Mouse (Mus musculus): ENCODE data around the gene Hist1h1c. TPM values are rescaled to one million over a fixed set of nuclear protein-coding genes. Genes with fewer than 3 reads are reported as not detected.

Hist1h1c gene
- polyA plus RNA-seq, 2 experiments, result 46.8 to 72.5 TPM

DNA sequence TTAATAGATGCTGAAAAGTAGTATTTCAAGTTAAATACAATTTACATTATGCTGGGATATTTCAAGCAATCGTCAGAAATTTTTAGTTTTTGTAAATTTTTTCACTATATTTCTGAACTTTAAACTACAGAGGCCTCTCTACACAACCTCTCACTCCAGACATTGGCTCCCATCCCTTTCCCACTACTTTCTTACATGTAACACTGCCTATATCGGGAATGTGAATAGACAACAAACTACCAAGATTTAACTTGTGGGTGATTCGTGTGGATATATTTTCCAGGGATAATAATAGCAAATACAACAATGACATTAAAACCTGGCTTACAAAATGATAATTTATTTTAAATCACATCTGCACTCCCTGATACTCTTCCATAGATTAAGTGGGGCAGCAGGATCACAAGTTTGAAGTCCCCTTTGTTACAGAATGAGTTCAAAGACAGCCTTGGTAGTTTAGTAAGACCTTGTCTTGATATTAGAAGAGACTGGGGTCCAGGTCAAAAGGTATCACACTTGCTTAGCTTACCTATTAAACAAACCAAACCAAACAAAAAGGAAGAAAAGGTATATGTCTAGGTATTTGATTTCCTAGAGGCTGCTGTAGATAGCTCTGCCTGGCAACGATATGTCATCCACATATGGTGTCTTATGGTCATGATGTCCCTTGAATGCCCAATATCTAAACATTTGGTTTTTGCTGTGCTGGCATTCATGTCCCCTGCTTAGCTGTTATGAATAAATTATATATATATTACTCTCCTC is 14.9 kb downstream of the Hist1h1c start:
- peak overlapping the region; percentile 96 for H3K9ac ChIP-seq (replicated peaks)
- no peaks in the 10 kb centered on the region for H3K9me3 ChIP-seq (ENCODE audit: control insufficient read depth, low read length)
- no peak for ATAC-seq (ENCODE audit: insufficient read depth)
- peak overlapping the region; percentile 61 to 64; a peak in 3 of 4 replicates for H3K4me3 ChIP-seq (ENCODE audit: insufficient read depth in 1 of 2, low read depth in 2 of 2, low read length in 2 of 2)
- peak overlapping the region; percentile 99 for H3K27ac ChIP-seq
- WGBS (ENCODE audit: insufficient replicate concordance), result 46% methylated on average over 4 of the region's 4 CpGs
- no peak for DNase-seq (ENCODE audit: low read depth in 3 of 3, low spot score in 3 of 3)
- H3K27me3 ChIP-seq (ENCODE audit: control insufficient read depth, insufficient read depth, low read length), result no peaks in the 10 kb centered on the region
- H3K4me1 ChIP-seq (replicated peaks; ENCODE audit: control insufficient read depth in 2 of 2, insufficient read depth in 2 of 2, low read length in 1 of 2), result peaks cover 22 to 26% of the 10 kb centered on the region in 2 experiments
- no peaks in the 10 kb centered on the region for H3K36me3 ChIP-seq (replicated peaks; ENCODE audit: control insufficient read depth, insufficient read depth, low read depth)
- TF ChIP-seq EP300 (IDR thresholded peaks at IDR 0.05; ENCODE audit: low read depth) (no peak), CTCF (IDR thresholded peaks at IDR 0.05; ENCODE audit: low read depth) (no peak)
- peak overlapping the region; percentile 78 for H3K4me2 ChIP-seq (ENCODE audit: low read depth)

DNA sequence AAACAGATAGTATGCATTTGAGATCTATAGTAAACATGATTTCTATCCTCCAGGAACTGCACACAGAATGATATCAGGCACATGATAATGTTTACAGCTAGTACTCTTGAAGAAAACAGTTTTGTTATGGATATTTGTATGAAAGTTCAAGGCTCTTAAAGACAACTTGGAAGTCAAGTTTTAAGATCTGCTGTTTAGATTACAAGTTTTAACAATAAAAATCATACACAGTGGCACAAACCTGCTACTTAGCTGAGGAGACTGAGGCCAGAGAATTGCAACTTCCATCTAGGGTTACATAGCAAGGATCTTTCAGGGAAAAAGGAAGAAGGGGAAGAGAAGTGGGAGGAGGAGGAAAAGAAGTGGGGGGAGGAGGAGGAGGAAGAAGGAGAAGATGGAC is 16.4 kb downstream of the Hist1h1c start:
- no peak for ATAC-seq (ENCODE audit: insufficient read depth)

DNA sequence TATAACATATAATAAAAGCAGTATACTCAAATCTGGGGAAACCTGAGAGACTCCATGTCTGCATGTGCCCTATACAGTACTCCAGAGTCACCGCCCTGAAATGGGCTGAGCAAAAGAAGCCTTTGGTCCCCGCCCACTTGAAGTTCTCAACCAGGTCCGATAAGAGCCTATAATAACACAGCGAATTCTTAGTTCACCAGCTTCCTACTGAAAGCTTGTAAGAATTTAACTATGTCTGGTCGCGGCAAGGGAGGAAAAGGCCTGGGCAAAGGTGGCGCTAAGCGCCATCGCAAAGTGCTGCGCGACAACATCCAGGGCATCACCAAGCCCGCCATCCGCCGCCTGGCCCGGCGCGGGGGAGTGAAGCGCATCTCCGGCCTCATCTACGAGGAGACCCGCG is 18.2 kb downstream of the Hist1h1c start, which contains the start of gene Hist1h4b:
TSS of gene Hist1h4b (plus strand) at position 224 of the 400 bp plus-strand sequence.
- Histone ChIP-seq H3K36me3 (replicated peaks; ENCODE audit: control insufficient read depth, insufficient read depth, low read depth) (no peaks in the 10 kb centered on the region), H3K4me2 (ENCODE audit: low read depth) (peak within 1 kb of the TSS; percentile 88), H3K9me3 (ENCODE audit: control insufficient read depth, low read length) (no peaks in the 10 kb centered on the region), H3K9ac (replicated peaks) (peak within 1 kb of the TSS; percentile 88), H3K4me1 (replicated peaks; ENCODE audit: control insufficient read depth in 2 of 2, insufficient read depth in 2 of 2, low read length in 1 of 2) (peaks cover 25 to 28% of the 10 kb centered on the region in 2 experiments), H3K27me3 (ENCODE audit: control insufficient read depth, insufficient read depth, low read length) (no peaks in the 10 kb centered on the region), H3K4me3 (ENCODE audit: insufficient read depth in 1 of 2, low read depth in 2 of 2, low read length in 2 of 2) (peak within 1 kb of the TSS; percentile 55 to 56), H3K27ac (peak within 1 kb of the TSS; percentile 99)
- peak; percentile 89 for TF ChIP-seq EP300 (IDR thresholded peaks at IDR 0.05; ENCODE audit: low read depth)
- TF ChIP-seq CTCF (IDR thresholded peaks at IDR 0.05; ENCODE audit: low read depth), result no peak; the same call in 1 of the 2 replicates
- ATAC-seq (ENCODE audit: insufficient read depth) (peak; percentile 63), DNase-seq (ENCODE audit: low read depth in 3 of 3, low spot score in 3 of 3) (peak; percentile 94 to 97 (median 95))
- 0% methylated on average over 17 of the region's 22 CpGs for WGBS (ENCODE audit: insufficient replicate concordance)

More for the DNA sequence above, 16.4 kb downstream of the Hist1h1c start:
- Histone ChIP-seq H3K27me3 (ENCODE audit: control insufficient read depth, insufficient read depth, low read length) (no peaks in the 10 kb centered on the region), H3K4me3 (ENCODE audit: insufficient read depth in 1 of 2, low read depth in 2 of 2, low read length in 2 of 2) (no peak overlapping the region), H3K27ac (peak overlapping the region; percentile 76), H3K36me3 (replicated peaks; ENCODE audit: control insufficient read depth, insufficient read depth, low read depth) (no peaks in the 10 kb centered on the region), H3K9ac (replicated peaks) (peak overlapping the region; percentile 27; the same call in 1 of the 2 replicates), H3K4me2 (ENCODE audit: low read depth) (no peak overlapping the region), H3K4me1 (replicated peaks; ENCODE audit: control insufficient read depth in 2 of 2, insufficient read depth in 2 of 2, low read length in 1 of 2) (peaks cover 25 to 27% of the 10 kb centered on the region in 2 experiments), H3K9me3 (ENCODE audit: control insufficient read depth, low read length) (no peaks in the 10 kb centered on the region)
- DNase-seq (ENCODE audit: low read depth in 3 of 3, low spot score in 3 of 3), result no peak
- TF ChIP-seq CTCF (IDR thresholded peaks at IDR 0.05; ENCODE audit: low read depth) (no peak), EP300 (IDR thresholded peaks at IDR 0.05; ENCODE audit: low read depth) (no peak)

DNA sequence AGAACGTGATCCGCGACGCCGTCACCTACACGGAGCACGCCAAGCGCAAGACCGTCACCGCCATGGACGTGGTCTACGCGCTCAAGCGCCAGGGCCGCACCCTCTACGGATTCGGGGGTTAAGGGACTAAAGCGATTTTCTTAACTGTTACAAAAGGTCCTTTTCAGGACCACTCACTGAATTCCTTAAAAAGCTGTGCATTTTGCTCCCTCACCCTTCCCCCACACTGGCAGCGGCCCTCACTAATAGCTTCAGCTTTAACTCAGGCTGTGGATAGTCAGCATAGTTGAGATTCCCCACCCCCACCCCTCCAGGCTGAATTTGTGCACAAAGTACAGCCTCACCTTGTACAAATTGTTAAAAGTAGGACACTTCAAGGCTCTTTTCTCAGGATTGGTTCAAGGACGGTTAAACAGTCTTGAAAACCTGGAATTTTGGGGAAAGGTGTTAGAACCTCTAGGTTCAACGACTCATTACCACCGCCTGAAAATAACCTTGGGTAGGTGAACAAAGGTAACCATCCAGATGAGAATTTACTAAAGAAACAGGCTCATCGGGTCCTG is 18.7 kb downstream of the Hist1h1c start:
- H3K9me3 ChIP-seq (ENCODE audit: control insufficient read depth, low read length), result no peaks in the 10 kb centered on the region
- DNase-seq (ENCODE audit: low read depth in 3 of 3, low spot score in 3 of 3), result peak in 2 of 3 experiments; percentile 60 to 73
- no peak for TF ChIP-seq CTCF (IDR thresholded peaks at IDR 0.05; ENCODE audit: low read depth)
- TF ChIP-seq EP300 (IDR thresholded peaks at IDR 0.05; ENCODE audit: low read depth), result peak; percentile 40; the same call in 1 of the 2 replicates
- peak; percentile 14 for ATAC-seq (ENCODE audit: insufficient read depth)
- H3K4me3 ChIP-seq (ENCODE audit: insufficient read depth in 1 of 2, low read depth in 2 of 2, low read length in 2 of 2), result peak overlapping the region; percentile 55 to 56
- peak overlapping the region; percentile 88 for H3K9ac ChIP-seq (replicated peaks)
- H3K36me3 ChIP-seq (replicated peaks; ENCODE audit: control insufficient read depth, insufficient read depth, low read depth), result no peaks in the 10 kb centered on the region
- WGBS (ENCODE audit: insufficient replicate concordance), result under 1% methylated on average over 14 of the region's 23 CpGs
- peak overlapping the region; percentile 88 for H3K4me2 ChIP-seq (ENCODE audit: low read depth)
- H3K27ac ChIP-seq, result peak overlapping the region; percentile 99
- peaks cover 25 to 28% of the 10 kb centered on the region in 2 experiments for H3K4me1 ChIP-seq (replicated peaks; ENCODE audit: control insufficient read depth in 2 of 2, insufficient read depth in 2 of 2, low read length in 1 of 2)
- H3K27me3 ChIP-seq (ENCODE audit: control insufficient read depth, insufficient read depth, low read length), result no peaks in the 10 kb centered on the region

DNA sequence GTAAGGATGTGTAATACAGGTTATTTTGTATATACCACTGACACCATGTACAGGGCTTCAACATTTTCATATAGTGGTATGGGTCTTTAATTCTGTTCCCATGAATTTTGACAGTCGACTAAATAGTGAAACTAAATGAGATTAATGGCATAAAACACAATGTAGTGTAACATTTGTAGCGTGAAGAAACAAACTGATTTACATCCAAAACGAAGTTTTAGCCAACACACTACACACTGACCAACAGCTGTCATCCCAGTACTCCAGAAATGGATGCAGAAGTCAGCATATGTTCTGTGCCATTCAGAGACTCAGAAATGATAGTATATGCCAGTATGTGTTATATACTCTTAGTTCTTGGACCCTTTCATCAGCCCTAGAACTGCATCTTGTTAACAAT is 19.3 kb downstream of the Hist1h1c start:
- no peak for DNase-seq (ENCODE audit: low read depth in 3 of 3, low spot score in 3 of 3)
- ATAC-seq (ENCODE audit: insufficient read depth), result no peak
- peak overlapping the region in 1 of 2 experiments; percentile 55; a peak in 2 of 4 replicates for H3K4me3 ChIP-seq (ENCODE audit: insufficient read depth in 1 of 2, low read depth in 2 of 2, low read length in 2 of 2)
- H3K9me3 ChIP-seq (ENCODE audit: control insufficient read depth, low read length), result no peaks in the 10 kb centered on the region
- H3K36me3 ChIP-seq (replicated peaks; ENCODE audit: control insufficient read depth, insufficient read depth, low read depth), result no peaks in the 10 kb centered on the region
- peak overlapping the region; percentile 88 for H3K4me2 ChIP-seq (ENCODE audit: low read depth)
- WGBS (ENCODE audit: insufficient replicate concordance), result 32% methylated on average over 3 of the region's 3 CpGs
- peaks cover 30 to 33% of the 10 kb centered on the region in 2 experiments for H3K4me1 ChIP-seq (replicated peaks; ENCODE audit: control insufficient read depth in 2 of 2, insufficient read depth in 2 of 2, low read length in 1 of 2)
- peak overlapping the region; percentile 99 for H3K27ac ChIP-seq
- no peaks in the 10 kb centered on the region for H3K27me3 ChIP-seq (ENCODE audit: control insufficient read depth, insufficient read depth, low read length)
- no peak for TF ChIP-seq CTCF (IDR thresholded peaks at IDR 0.05; ENCODE audit: low read depth)
- TF ChIP-seq EP300 (IDR thresholded peaks at IDR 0.05; ENCODE audit: low read depth), result no peak
- H3K9ac ChIP-seq (replicated peaks), result peak overlapping the region; percentile 68
